Mouse (Mus musculus) lung, adult 10 weeks (tissue): ENCODE results near the gene Csn3. TPM values are rescaled to one million over a fixed set of nuclear protein-coding genes. Genes with fewer than 3 reads are reported as not detected.

Source experiments
- polyA plus RNA-seq: library from polyadenylated mRNA; stranded (reverse); fragments of 350-450 nt; fragmentation: Illumina TruSeq; extraction: RNeasy Lipid Tissue Mini Kit (QIAGEN cat#74804); gene quantifications from one replicate; pipeline ENCODE4 v1.2.3, GENCODE M21; 2014; ENCODE audit warnings: low read depth, low replicate concordance; ENCODE audit not compliant: insufficient read depth

Csn3 gene
- polyA plus RNA-seq = not detected

GRCm38 (mm10) chr5:87925372-87925771, at the start of gene Csn3:
Gene Csn3, plus strand, starts transcription at chr5:87925579.

GRCm38 (mm10) chr5:87884729-87885128, 40.6 kb upstream of the Csn3 start, which contains the start of gene Odam:
Gene Odam, plus strand, starts transcription at chr5:87885029.

GRCm38 (mm10) chr5:87969201-87969600, 43.8 kb downstream of the Csn3 start, which contains the start of the genes 2310003L06Rik and Gm28434:
Gene 2310003L06Rik, plus strand, starts transcription at chr5:87969459.
Gene Gm28434, plus strand, starts transcription at chr5:87969517.

GRCm38 (mm10) chr5:87979139-87979538, 53.8 kb downstream of the Csn3 start, which contains the start of gene Cabs1:
Gene Cabs1, plus strand, starts transcription at chr5:87979439.

Other genes with a start within 250 kb of the Csn3 start
- not detected for gene Csn2, start 225.9 kb upstream of the Csn3 start, polyA plus RNA-seq
- gene Csn1s2a, start 151.0 kb upstream of the Csn3 start, polyA plus RNA-seq = not detected
- gene Csn1s2b, start 117.5 kb upstream of the Csn3 start, polyA plus RNA-seq = not detected
- gene Prr27, start 99.9 kb upstream of the Csn3 start, polyA plus RNA-seq = not detected
- not detected for gene Odam, start 40.5 kb upstream of the Csn3 start, polyA plus RNA-seq
- gene 2310003L06Rik, start 43.9 kb downstream of the Csn3 start, polyA plus RNA-seq = not detected
- gene Gm28434, start 43.9 kb downstream of the Csn3 start, polyA plus RNA-seq = not detected
- not detected for gene Cabs1, start 53.9 kb downstream of the Csn3 start, polyA plus RNA-seq
- gene Smr3a, start 77.0 kb downstream of the Csn3 start, polyA plus RNA-seq = not detected
- not detected for gene Smr2, start 161.0 kb downstream of the Csn3 start, polyA plus RNA-seq
- gene Gm11116, start 186.0 kb downstream of the Csn3 start, polyA plus RNA-seq = not detected
- not detected for gene Gm11115, start 228.5 kb downstream of the Csn3 start, polyA plus RNA-seq